Mouse (Mus musculus) embryonic facial prominence, embryonic 11.5 days (tissue): ENCODE data around the gene Mecom. TPM values are rescaled to one million over a fixed set of nuclear protein-coding genes. Genes with fewer than 3 reads are reported as not detected.

Experiments used
- ATAC-seq: fragments of 200-750 bp; cut with Nextera tagmentation; replicated peaks from 2 replicates; pipeline ENCODE4 v1.8.0; 2017; ENCODE audit warnings: low read depth; ENCODE audit not compliant: insufficient number of reproducible peaks, low FRiP score, low TSS enrichment
- DNase-seq: peaks from one replicate; pipeline ENCODE4 v3.0.0-alpha.2; 2015; ENCODE audit warnings: low spot score
- H3K27ac ChIP-seq: fragments of 300-500 bp; sonication (generic); replicated peaks from 2 replicates; pipeline ENCODE4 v1.5.1; 2014; ENCODE audit warnings: mild to moderate bottlenecking, low read depth, low read length, control low read depth
- H3K27me3 ChIP-seq: fragments of 300-500 bp; sonication (generic); 2 replicates; pipeline ENCODE4 v1.6.1; 2014; ENCODE audit warnings: mild to moderate bottlenecking, low read length, moderate library complexity, mixed read lengths; ENCODE audit not compliant: control insufficient read depth, insufficient read depth
- H3K36me3 ChIP-seq: fragments of 300-500 bp; sonication (generic); replicated peaks from 2 replicates; pipeline ENCODE4 v1.6.1; 2014; ENCODE audit warnings: low read depth, mild to moderate bottlenecking, low read length, moderate library complexity, mixed read lengths; ENCODE audit not compliant: control insufficient read depth, insufficient read depth
- H3K4me1 ChIP-seq: fragments of 300-500 bp; sonication (generic); 2 replicates; pipeline ENCODE4 v1.6.1; 2014; ENCODE audit warnings: low read length, mixed read lengths; ENCODE audit not compliant: control insufficient read depth, insufficient read depth
- H3K4me2 ChIP-seq: fragments of 300-500 bp; sonication (generic); 2 replicates; pipeline ENCODE4 v1.6.1; 2014; ENCODE audit warnings: low read depth, mild to moderate bottlenecking, control low read depth, low read length, moderate library complexity
- H3K4me3 ChIP-seq: fragments of 300-500 bp; sonication (generic); 2 replicates; pipeline ENCODE4 v1.5.1; 2014; ENCODE audit warnings: low read depth, low read length, control low read depth
- H3K9ac ChIP-seq: fragments of 300-500 bp; sonication (generic); replicated peaks from 2 replicates; pipeline ENCODE4 v1.6.1; 2014; ENCODE audit warnings: mild to moderate bottlenecking, control low read depth, low read length
- H3K9me3 ChIP-seq: fragments of 300-500 bp; sonication (generic); replicated peaks from 2 replicates; pipeline ENCODE4 v1.6.1; 2016; ENCODE audit warnings: mild to moderate bottlenecking, low read length, inconsistent platforms, mixed read lengths; ENCODE audit not compliant: control insufficient read depth
- WGBS: fragments of 180-500 bp; shearing (Covaris S2); extraction: QIAGEN DNeasy Blood & Tissue Kit; methylation state at CpG from one replicate; pipeline ENCODE4 v1.1.7; 2014; 5-methylcytosine and 5-hydroxymethylcytosine counted together
- polyA plus RNA-seq: library from polyadenylated mRNA; unstranded; fragments of >200 nt; fragmentation: Nextera tagmentation; extraction: Ambion mirVana; gene quantifications from 2 replicates; pipeline ENCODE4 v1.2.1, GENCODE M21; 2014

Mecom gene
- polyA plus RNA-seq, 1 experiment from 2014 or later: 48.4 TPM

DNA sequence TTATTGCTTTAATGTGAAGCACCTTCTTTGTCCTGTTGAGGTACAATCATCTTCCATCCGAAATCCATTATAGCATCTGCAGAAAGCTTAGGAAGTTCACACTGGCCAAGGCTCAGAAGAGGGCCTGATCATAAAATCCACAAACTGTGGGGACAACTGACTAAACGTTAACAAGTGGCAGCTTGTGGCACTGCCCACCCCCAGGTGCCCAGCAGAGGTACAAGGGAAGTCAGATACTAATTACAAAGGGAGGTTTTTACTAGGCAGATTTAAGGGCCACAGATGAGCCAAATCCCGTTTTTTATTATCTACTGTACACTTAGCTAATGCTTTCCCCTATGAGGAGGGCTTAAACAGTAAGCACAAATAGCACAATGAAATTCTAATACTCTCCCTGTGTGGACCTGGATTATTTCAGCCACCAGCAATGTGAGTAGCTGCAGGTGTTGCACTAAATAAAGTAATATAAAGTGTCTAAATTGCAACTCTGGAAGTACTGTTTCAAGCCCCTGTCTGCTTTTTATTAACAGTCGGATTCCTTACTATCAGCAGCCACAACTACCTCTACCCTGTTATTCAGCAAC is 443.2 kb downstream of the Mecom start:
- Histone ChIP-seq H3K36me3 (no peaks in the 10 kb centered on the region), H3K4me3 (no peak overlapping the region), H3K27me3 (no peaks in the 10 kb centered on the region), H3K27ac (no peak overlapping the region), H3K4me2 (no peak overlapping the region), H3K9me3 (no peaks in the 10 kb centered on the region), H3K4me1 (peaks cover 3% of the 10 kb centered on the region; the same call in 1 of the 2 replicates), H3K9ac (no peak overlapping the region)
- 33% methylated on average over 4 of the region's 4 CpGs for WGBS
- ATAC-seq (no peak), DNase-seq (no peak)

DNA sequence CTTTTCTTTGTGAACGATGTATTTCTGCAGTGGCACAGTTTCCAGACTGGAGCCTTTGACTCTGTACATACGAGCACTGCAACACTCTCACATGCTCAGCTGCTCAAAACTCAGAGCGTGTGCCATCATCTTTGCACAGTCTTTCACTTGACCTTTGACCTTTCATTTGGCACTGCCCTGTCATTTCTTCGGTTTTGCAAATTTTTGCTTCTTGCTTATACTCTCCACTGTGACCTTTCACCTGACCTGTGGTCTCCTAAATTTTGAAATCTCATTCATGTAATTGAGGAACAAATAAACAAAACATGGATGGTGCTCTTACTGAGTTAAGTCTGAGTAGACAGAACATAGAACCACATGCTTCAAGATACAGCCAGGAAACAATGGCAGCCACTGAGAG is 446.7 kb downstream of the Mecom start:
- peaks cover 3% of the 10 kb centered on the region; the same call in 1 of the 2 replicates for H3K4me1 ChIP-seq
- H3K36me3 ChIP-seq: no peaks in the 10 kb centered on the region
- no peak overlapping the region for H3K9ac ChIP-seq
- 45% methylated on average over 4 of the region's 4 CpGs for WGBS
- no peaks in the 10 kb centered on the region for H3K27me3 ChIP-seq
- DNase-seq (no peak), ATAC-seq (no peak)
- H3K4me3 ChIP-seq: no peak overlapping the region
- H3K4me2 ChIP-seq: no peak overlapping the region
- H3K27ac ChIP-seq: no peak overlapping the region
- no peaks in the 10 kb centered on the region for H3K9me3 ChIP-seq

DNA sequence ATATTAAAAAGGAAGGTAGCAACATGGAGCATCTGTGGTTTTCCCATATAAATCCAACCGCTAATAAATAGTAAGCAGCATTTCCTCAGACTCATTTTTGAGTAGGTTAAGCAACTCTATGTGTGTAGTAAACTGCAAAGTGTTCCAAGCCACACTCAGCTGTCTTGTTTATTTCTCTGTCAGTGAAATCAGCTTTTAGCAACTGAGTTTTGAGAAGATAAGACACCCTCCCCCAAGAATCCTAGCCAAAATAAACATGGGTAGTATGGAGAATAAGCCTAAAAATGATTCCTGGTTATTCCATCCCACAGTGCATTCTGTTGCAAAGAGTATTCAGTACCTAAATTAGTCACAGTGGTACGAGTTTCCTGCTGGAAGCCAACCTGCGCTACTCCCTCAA is 450.1 kb downstream of the Mecom start:
- Histone ChIP-seq H3K4me3 (no peak overlapping the region), H3K4me2 (no peak overlapping the region), H3K9ac (no peak overlapping the region), H3K27me3 (no peaks in the 10 kb centered on the region), H3K36me3 (no peaks in the 10 kb centered on the region), H3K27ac (no peak overlapping the region), H3K4me1 (no peaks in the 10 kb centered on the region), H3K9me3 (no peaks in the 10 kb centered on the region)
- ATAC-seq (no peak), DNase-seq (no peak)
- WGBS: 75% methylated on average over 3 of the region's 3 CpGs

DNA sequence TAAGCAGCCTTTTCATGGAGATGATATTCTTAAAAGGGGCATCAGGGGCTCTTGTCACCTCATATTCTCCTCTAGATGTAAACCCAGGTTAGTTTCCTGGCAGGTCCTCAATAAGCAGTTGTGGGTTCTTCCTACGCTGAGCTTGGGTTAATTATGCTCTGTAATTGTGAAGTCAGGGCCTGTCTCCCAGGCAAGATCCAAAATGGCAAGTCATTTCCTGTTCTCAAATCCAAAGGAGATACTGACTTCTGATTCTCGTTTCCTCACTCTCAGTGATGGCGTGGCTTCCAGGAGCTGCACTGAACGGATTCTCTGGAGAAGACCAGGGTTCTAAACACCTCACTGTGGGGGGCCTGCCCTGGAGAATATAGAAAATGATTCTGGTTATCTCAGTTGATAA is 450.7 kb downstream of the Mecom start:
- no peaks in the 10 kb centered on the region for H3K9me3 ChIP-seq
- no peak overlapping the region for H3K4me2 ChIP-seq
- H3K27me3 ChIP-seq: no peaks in the 10 kb centered on the region
- H3K4me1 ChIP-seq: no peaks in the 10 kb centered on the region
- no peak overlapping the region for H3K4me3 ChIP-seq
- no peak overlapping the region for H3K9ac ChIP-seq
- no peaks in the 10 kb centered on the region for H3K36me3 ChIP-seq
- 47% methylated on average over 4 of the region's 4 CpGs for WGBS
- no peak overlapping the region for H3K27ac ChIP-seq
- no peak for ATAC-seq
- no peak for DNase-seq

DNA sequence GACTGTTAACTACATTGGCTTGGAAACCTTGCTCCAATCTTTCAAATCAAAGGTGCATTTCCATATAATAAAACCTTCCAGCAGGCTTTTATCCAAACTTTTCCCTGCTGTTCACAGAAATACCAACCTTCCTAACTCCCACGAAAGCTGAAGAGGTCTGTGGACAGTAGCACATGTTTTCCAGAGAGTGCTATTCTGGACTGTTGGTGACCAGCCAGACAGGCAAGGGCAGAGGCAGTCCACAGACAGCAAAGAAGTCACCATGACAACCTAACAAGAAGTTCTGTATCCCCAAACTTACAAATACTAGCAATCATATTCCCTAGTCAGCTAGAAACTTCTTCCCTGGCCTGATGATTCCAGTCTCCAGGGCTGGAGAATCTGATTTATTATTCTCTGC is 454.8 kb downstream of the Mecom start:
- DNase-seq (no peak), ATAC-seq (no peak)
- no peaks in the 10 kb centered on the region for H3K27me3 ChIP-seq
- H3K4me1 ChIP-seq: no peaks in the 10 kb centered on the region
- no peak overlapping the region for H3K27ac ChIP-seq
- H3K4me2 ChIP-seq: no peak overlapping the region
- 64% methylated on average over 1 of the region's 1 CpGs for WGBS
- H3K4me3 ChIP-seq: no peak overlapping the region
- no peaks in the 10 kb centered on the region for H3K9me3 ChIP-seq
- H3K36me3 ChIP-seq: no peaks in the 10 kb centered on the region
- H3K9ac ChIP-seq: no peak overlapping the region

DNA sequence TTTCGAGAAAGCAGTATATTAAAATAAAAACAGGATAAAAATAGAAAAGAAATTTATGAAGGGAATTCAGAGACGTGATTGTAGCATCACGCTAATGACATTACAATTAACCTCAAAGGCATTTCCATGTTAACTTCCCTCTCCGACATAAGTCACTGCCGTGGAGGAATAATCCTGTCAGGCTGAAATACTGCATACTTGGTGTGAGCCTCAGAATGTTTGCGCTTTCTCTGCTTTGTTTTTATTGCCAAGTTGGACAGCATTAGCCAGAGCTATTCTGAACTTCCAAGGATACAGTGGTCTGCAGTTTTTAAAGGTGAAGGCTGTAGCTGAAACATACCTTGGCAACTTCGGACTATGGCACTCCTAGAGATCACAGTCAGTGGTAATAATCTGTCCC is 455.3 kb downstream of the Mecom start:
- Histone ChIP-seq H3K4me1 (no peaks in the 10 kb centered on the region), H3K4me3 (no peak overlapping the region), H3K9ac (no peak overlapping the region), H3K27ac (no peak overlapping the region), H3K4me2 (no peak overlapping the region), H3K36me3 (no peaks in the 10 kb centered on the region), H3K9me3 (no peaks in the 10 kb centered on the region), H3K27me3 (no peaks in the 10 kb centered on the region)
- WGBS: 84% methylated on average over 7 of the region's 7 CpGs
- DNase-seq (no peak), ATAC-seq (no peak)

DNA sequence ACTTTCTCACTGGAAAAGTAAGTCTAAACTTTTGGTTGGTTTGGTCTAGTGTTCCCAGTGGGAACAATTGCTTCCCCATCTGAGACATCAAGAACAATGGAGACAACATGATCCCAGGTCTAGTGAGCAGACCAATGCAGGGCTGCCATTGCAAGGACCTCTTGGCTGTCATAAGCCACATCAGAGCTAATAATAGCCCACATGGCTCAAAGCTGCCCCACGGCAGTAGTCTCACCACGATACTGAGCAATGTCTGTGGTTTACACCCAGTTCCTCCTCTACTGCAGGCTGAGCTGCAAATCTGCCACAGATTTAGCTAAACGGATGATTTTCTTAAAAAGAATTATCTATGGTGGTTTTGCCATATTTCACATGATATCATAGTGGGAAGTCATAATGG is 455.9 kb downstream of the Mecom start:
- no peaks in the 10 kb centered on the region for H3K4me1 ChIP-seq
- no peak overlapping the region for H3K4me3 ChIP-seq
- DNase-seq: no peak
- 84% methylated on average over 3 of the region's 3 CpGs for WGBS
- H3K27me3 ChIP-seq: no peaks in the 10 kb centered on the region
- H3K9me3 ChIP-seq: no peaks in the 10 kb centered on the region
- H3K9ac ChIP-seq: no peak overlapping the region
- H3K27ac ChIP-seq: no peak overlapping the region
- ATAC-seq: no peak
- H3K36me3 ChIP-seq: no peaks in the 10 kb centered on the region
- no peak overlapping the region for H3K4me2 ChIP-seq

DNA sequence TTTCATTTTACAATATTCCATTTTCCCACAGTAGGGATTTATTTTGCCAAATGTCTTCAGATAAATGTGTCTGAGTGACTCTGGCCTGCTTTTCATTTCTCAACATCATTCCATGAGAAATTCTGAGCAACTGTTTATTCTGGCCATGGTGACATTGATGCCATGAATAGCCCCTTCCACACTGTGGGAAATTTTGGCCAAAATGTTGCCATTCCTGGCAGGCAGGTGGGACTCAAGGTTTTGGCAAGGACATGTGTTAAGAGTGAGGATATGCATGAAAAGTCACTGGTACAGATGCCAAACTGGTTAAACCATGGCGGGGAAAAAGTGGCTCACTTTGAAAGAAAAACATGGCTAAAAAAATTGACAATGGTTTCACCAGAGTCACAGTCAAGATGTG is 456.4 kb downstream of the Mecom start:
- ATAC-seq (no peak), DNase-seq (no peak)
- H3K4me2 ChIP-seq: no peak overlapping the region
- no peaks in the 10 kb centered on the region for H3K9me3 ChIP-seq
- no peak overlapping the region for H3K9ac ChIP-seq
- H3K4me1 ChIP-seq: no peaks in the 10 kb centered on the region
- no peak overlapping the region for H3K27ac ChIP-seq
- no peaks in the 10 kb centered on the region for H3K27me3 ChIP-seq
- no peaks in the 10 kb centered on the region for H3K36me3 ChIP-seq
- WGBS: 83% methylated on average over 1 of the region's 1 CpGs
- no peak overlapping the region for H3K4me3 ChIP-seq
